Mouse (Mus musculus): Measurements from ENCODE around the gene Cpd.

DNA sequence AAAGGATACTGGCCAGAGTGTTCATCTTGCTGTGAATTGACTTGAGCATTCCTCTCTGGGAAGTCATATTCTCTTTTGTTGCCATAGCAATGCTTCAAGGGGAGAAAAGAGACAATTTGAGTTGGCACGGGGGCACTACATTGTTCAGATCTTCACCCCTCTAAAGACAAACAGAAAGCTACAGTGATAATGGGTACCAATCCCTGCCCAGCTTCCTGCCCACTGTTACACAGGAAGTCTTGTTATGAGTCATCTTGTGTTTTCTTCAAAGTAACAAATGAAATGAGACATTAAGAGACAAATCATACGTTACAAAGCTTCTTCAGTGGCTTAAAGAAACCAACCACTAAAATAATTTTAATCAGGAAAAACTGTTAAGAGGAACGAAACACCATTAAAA lies 112.3 kb downstream of the Cpd start:
- TF ChIP-seq CTCF (IDR thresholded peaks at IDR 0.05; ENCODE audit: control insufficient read depth, insufficient read depth, low read length) (no peak), POLR2A (IDR thresholded peaks at IDR 0.05; ENCODE audit: borderline replicate concordance, control insufficient read depth, low read depth, low read length) (no peak)
